Mouse (Mus musculus): ENCODE measurements at regions not wholly inside any gene's neighbourhood (a gene's known extent, or its start where the extent isn't known, plus 50 kb on each side); places are given as distances from the start of the nearest gene placed in this dataset.

DNA sequence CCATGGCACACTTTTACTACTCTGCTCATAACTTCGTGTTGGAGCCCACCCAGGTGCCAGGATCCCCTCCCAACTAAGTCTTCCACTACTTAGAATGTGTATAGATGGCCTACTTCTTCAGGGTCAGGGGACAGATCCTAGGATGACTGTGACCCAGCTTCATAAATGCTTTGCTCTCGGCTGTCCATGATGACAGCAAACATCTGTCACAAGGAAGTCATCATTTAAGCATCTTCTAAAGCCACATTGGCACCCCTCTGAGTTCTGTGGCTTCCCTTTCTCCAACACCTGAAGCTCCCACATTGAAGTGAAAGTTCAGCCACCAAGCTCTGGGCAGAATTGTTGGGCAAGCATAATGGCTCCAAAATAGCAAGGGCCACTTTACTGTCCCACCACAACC, 252.2 kb upstream of the Rasgrp1 start:
- Histone ChIP-seq H3K9ac (ENCODE audit: low read depth, low read length) (no peak overlapping the region), H3K27me3 (ENCODE audit: control insufficient read depth, insufficient read depth, low read length) (no peaks in the 10 kb centered on the region), H3K36me3 (ENCODE audit: control insufficient read depth, insufficient read depth, low read length) (no peaks in the 10 kb centered on the region), H3K4me3 (no peak overlapping the region), H3K4me1 (ENCODE audit: control insufficient read depth, insufficient read depth, low read length) (no peaks in the 10 kb centered on the region), H3K79me2 (replicated peaks; ENCODE audit: control insufficient read depth, insufficient read depth, low read length) (no peaks in the 10 kb centered on the region), H3K27ac (no peak overlapping the region)
- no peak for TF ChIP-seq CTCF (IDR thresholded peaks at IDR 0.05)
- no peak for TF ChIP-seq EP300 (IDR thresholded peaks at IDR 0.05; ENCODE audit: insufficient read depth, low read depth, low read length)
- TF ChIP-seq POLR2A (IDR thresholded peaks at IDR 0.05; ENCODE audit: insufficient read depth, low read depth, low read length), result no peak
- intact Hi-C loops (cut with DNase I), result no loop called here
- WGBS, result 50% methylated on average over 2 of the region's 2 CpGs
- no peak for DNase-seq

DNA sequence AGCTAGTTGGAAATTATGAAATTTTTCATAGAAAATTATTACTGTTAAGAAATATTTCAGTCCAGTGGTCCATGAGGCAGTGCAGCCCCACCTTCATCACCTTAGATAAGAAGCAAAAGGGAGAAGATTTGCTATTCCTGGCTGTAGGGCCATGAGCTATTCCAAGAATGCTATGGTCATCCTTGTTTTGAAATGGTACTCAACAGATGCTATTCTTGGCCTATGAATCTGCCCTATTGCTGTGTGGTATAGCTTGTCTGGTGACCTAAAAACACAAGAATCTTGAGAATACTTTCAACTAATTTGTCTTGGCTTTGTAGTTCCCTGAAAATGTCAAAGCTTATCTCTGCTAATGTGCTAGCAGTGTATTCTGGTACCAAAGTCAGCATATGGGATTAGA, 254.8 kb upstream of the Rasgrp1 start:
- no peak for TF ChIP-seq CTCF (IDR thresholded peaks at IDR 0.05)
- TF ChIP-seq EP300 (IDR thresholded peaks at IDR 0.05; ENCODE audit: insufficient read depth, low read depth, low read length), result no peak
- no peak for TF ChIP-seq POLR2A (IDR thresholded peaks at IDR 0.05; ENCODE audit: insufficient read depth, low read depth, low read length)
- intact Hi-C loops (cut with DNase I), result no loop called here
- H3K36me3 ChIP-seq (ENCODE audit: control insufficient read depth, insufficient read depth, low read length), result no peaks in the 10 kb centered on the region
- H3K9ac ChIP-seq (ENCODE audit: low read depth, low read length), result no peak overlapping the region
- no peak overlapping the region for H3K27ac ChIP-seq
- no peaks in the 10 kb centered on the region for H3K27me3 ChIP-seq (ENCODE audit: control insufficient read depth, insufficient read depth, low read length)
- no peaks in the 10 kb centered on the region for H3K79me2 ChIP-seq (replicated peaks; ENCODE audit: control insufficient read depth, insufficient read depth, low read length)
- H3K4me1 ChIP-seq (ENCODE audit: control insufficient read depth, insufficient read depth, low read length), result no peaks in the 10 kb centered on the region
- no peak overlapping the region for H3K4me3 ChIP-seq
- DNase-seq, result no peak

DNA sequence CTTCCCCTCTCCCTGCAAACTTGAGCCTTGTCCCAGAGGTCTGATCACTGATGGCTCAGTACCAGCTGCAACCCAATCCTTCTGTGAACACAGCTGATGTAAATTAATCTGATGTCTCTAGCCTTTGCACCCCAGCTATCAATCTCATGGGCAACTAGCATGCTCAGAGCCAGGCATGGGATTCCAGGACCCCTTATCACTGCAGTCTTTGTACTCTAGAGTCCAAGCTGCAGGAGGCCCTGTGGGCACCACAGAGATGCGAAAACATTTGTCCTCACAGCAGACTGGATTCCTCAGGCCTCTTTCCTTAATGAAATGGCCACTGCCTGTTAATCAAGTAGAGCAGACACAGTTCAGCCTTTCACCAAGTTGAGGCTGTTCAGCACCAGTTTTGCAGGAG, 272.0 kb upstream of the Rasgrp1 start:
- no peak for TF ChIP-seq CTCF (IDR thresholded peaks at IDR 0.05)
- TF ChIP-seq EP300 (IDR thresholded peaks at IDR 0.05; ENCODE audit: insufficient read depth, low read depth, low read length), result no peak
- no peak for TF ChIP-seq POLR2A (IDR thresholded peaks at IDR 0.05; ENCODE audit: insufficient read depth, low read depth, low read length)
- Histone ChIP-seq H3K36me3 (ENCODE audit: control insufficient read depth, insufficient read depth, low read length) (no peaks in the 10 kb centered on the region), H3K4me3 (no peak overlapping the region), H3K79me2 (replicated peaks; ENCODE audit: control insufficient read depth, insufficient read depth, low read length) (no peaks in the 10 kb centered on the region), H3K27me3 (ENCODE audit: control insufficient read depth, insufficient read depth, low read length) (no peaks in the 10 kb centered on the region), H3K27ac (no peak overlapping the region), H3K4me1 (ENCODE audit: control insufficient read depth, insufficient read depth, low read length) (no peaks in the 10 kb centered on the region), H3K9ac (ENCODE audit: low read depth, low read length) (no peak overlapping the region)
- no peak for DNase-seq
- WGBS, result 79% methylated on average over 1 of the region's 1 CpGs
- intact Hi-C loops (cut with DNase I), result no loop called here

DNA sequence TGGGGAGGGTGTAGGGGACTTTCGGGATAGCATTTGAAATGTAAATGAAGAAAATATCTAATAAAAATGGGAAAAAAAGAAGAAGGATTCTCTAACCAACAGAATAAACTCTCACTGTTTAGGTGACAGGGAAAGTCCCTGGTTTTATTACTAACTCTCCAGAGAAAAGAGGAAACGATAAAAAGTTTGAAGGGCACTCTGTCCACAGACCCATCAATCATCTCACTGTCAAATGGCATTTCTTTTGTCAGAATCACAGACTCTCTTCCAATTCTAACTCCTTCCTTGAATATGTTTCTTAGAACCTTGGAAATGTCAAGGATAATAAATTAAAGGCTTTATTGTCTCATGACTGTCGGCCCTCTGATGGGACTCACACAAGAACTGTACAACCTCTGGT, 275.3 kb upstream of the Rasgrp1 start:
- Histone ChIP-seq H3K9ac (ENCODE audit: low read depth, low read length) (no peak overlapping the region), H3K4me1 (ENCODE audit: control insufficient read depth, insufficient read depth, low read length) (no peaks in the 10 kb centered on the region), H3K79me2 (replicated peaks; ENCODE audit: control insufficient read depth, insufficient read depth, low read length) (no peaks in the 10 kb centered on the region), H3K4me3 (no peak overlapping the region), H3K27ac (no peak overlapping the region), H3K36me3 (ENCODE audit: control insufficient read depth, insufficient read depth, low read length) (no peaks in the 10 kb centered on the region), H3K27me3 (ENCODE audit: control insufficient read depth, insufficient read depth, low read length) (no peaks in the 10 kb centered on the region)
- WGBS, result 89% methylated on average over 3 of the region's 3 CpGs
- TF ChIP-seq EP300 (IDR thresholded peaks at IDR 0.05; ENCODE audit: insufficient read depth, low read depth, low read length) (no peak), POLR2A (IDR thresholded peaks at IDR 0.05; ENCODE audit: insufficient read depth, low read depth, low read length) (no peak), CTCF (IDR thresholded peaks at IDR 0.05) (no peak)
- intact Hi-C loops (cut with DNase I), result no loop called here
- DNase-seq, result no peak

DNA sequence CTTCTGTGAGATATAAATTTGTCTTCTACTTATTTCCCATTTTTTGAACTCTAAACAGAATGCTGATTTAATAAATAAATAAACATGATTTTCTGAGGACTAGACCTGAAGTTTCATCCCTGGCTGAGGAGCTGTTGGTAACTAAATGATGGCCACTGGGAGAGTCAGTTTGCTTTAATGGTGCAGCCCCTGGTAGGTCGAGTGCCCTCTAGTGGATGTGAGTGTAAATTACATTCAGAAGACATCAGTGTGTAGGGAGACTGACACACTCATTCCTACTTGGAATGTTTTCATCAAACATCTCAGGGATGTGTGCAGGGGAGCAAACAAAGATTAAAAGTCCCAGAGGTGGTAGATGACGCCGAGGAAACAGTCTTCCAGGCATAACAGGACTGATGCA, 281.2 kb upstream of the Rasgrp1 start:
- H3K4me1 ChIP-seq (ENCODE audit: control insufficient read depth, insufficient read depth, low read length), result no peaks in the 10 kb centered on the region
- no peak for DNase-seq
- WGBS, result 46% methylated on average over 3 of the region's 3 CpGs
- no peaks in the 10 kb centered on the region for H3K36me3 ChIP-seq (ENCODE audit: control insufficient read depth, insufficient read depth, low read length)
- no peak overlapping the region for H3K27ac ChIP-seq
- intact Hi-C loops (cut with DNase I), result loop anchor here (5.0 kb wide), 1 partner anchor 488 kb away; the partner anchor contains the start of gene Thbs1
- no peak overlapping the region for H3K4me3 ChIP-seq
- H3K27me3 ChIP-seq (ENCODE audit: control insufficient read depth, insufficient read depth, low read length), result no peaks in the 10 kb centered on the region
- no peak overlapping the region for H3K9ac ChIP-seq (ENCODE audit: low read depth, low read length)
- no peaks in the 10 kb centered on the region for H3K79me2 ChIP-seq (replicated peaks; ENCODE audit: control insufficient read depth, insufficient read depth, low read length)
- TF ChIP-seq POLR2A (IDR thresholded peaks at IDR 0.05; ENCODE audit: insufficient read depth, low read depth, low read length) (no peak), CTCF (IDR thresholded peaks at IDR 0.05) (peak; percentile 79)

DNA sequence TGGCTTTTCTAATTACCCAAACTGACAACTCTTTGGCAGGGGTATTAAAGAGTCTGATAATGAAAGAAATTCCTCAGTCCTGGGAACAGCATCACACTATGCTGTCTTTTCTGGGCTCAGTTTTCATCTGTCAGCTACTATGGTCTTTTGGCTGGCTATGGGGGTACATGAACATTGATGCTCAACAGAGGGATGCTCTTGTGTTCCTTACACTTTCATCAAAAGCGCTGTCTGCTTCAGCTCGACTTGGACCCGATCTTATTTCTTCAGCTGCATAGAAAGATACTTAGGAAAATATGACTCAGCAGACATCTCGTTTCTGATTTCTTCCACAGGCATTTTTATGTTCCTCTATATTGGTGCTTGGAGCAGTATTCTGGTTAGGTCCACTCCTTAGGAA, 292.1 kb upstream of the Rasgrp1 start:
- Histone ChIP-seq H3K4me3 (no peak overlapping the region), H3K9ac (ENCODE audit: low read depth, low read length) (no peak overlapping the region), H3K79me2 (replicated peaks; ENCODE audit: control insufficient read depth, insufficient read depth, low read length) (no peaks in the 10 kb centered on the region), H3K27ac (no peak overlapping the region), H3K4me1 (ENCODE audit: control insufficient read depth, insufficient read depth, low read length) (no peaks in the 10 kb centered on the region), H3K36me3 (ENCODE audit: control insufficient read depth, insufficient read depth, low read length) (no peaks in the 10 kb centered on the region), H3K27me3 (ENCODE audit: control insufficient read depth, insufficient read depth, low read length) (no peaks in the 10 kb centered on the region)
- intact Hi-C loops (cut with DNase I), result no loop called here
- WGBS, result 48% methylated on average over 4 of the region's 4 CpGs
- no peak for DNase-seq
- TF ChIP-seq CTCF (IDR thresholded peaks at IDR 0.05), result no peak
- TF ChIP-seq EP300 (IDR thresholded peaks at IDR 0.05; ENCODE audit: insufficient read depth, low read depth, low read length), result no peak
- no peak for TF ChIP-seq POLR2A (IDR thresholded peaks at IDR 0.05; ENCODE audit: insufficient read depth, low read depth, low read length)
